Mouse (Mus musculus) liver, adult 2 months (tissue): ENCODE data around the gene Polh.

Source experiments
- CTCF ChIP-seq: fragments of 200-500 bp; IDR thresholded peaks from 2 replicates; pipeline ENCODE4 v1.5.1; 2011; ENCODE audit warnings: low read depth, low read length, control low read depth
- POLR2A ChIP-seq: fragments of 200-500 bp; IDR thresholded peaks from 2 replicates; pipeline ENCODE4 v1.6.1; 2011; ENCODE audit warnings: low read length, control low read depth; ENCODE audit not compliant: insufficient read depth; ENCODE audit errors: extremely low read depth

- TF ChIP-seq POLR2A (no peak), CTCF (peak; percentile 89)
Observed at GRCm38 (mm10) chr17:46132058-46132718, 70.3 kb downstream of the Polh start.
